Mouse (Mus musculus) lung, embryonic 15.5 days (tissue): ENCODE results near the gene Hapln2. TPM values are rescaled to one million over a fixed set of nuclear protein-coding genes. Genes with fewer than 3 reads are reported as not detected.

ENCODE experiments used
- ATAC-seq: fragments of 200-750 bp; cut with Nextera tagmentation; 2 replicates; pipeline ENCODE4 v1.8.0; 2017; ENCODE audit warnings: moderate number of reproducible peaks, borderline replicate concordance; ENCODE audit not compliant: low FRiP score, low TSS enrichment; ENCODE audit errors: extremely low read depth
- H3K27ac ChIP-seq: fragments of 300-500 bp; sonication (generic); 2 replicates; pipeline ENCODE4 v1.5.1; 2015; ENCODE audit warnings: moderate library complexity, mild to moderate bottlenecking, inconsistent platforms
- H3K27me3 ChIP-seq: fragments of 300-500 bp; sonication (generic); 2 replicates; pipeline ENCODE4 v1.6.1; 2015; ENCODE audit warnings: inconsistent platforms
- H3K36me3 ChIP-seq: fragments of 300-500 bp; sonication (generic); 2 replicates; pipeline ENCODE4 v1.6.1; 2015; ENCODE audit warnings: inconsistent platforms
- H3K4me1 ChIP-seq: fragments of 300-500 bp; sonication (generic); 2 replicates; pipeline ENCODE4 v1.6.1; 2015; ENCODE audit warnings: inconsistent platforms
- H3K4me2 ChIP-seq: fragments of 300-500 bp; sonication (generic); 2 replicates; pipeline ENCODE4 v1.6.1; 2015; ENCODE audit warnings: inconsistent platforms, mild to moderate bottlenecking, moderate library complexity
- H3K4me3 ChIP-seq: fragments of 300-500 bp; sonication (generic); 2 replicates; pipeline ENCODE4 v1.5.1; 2015; ENCODE audit warnings: mild to moderate bottlenecking, inconsistent platforms
- H3K9ac ChIP-seq: fragments of 300-500 bp; sonication (generic); 2 replicates; pipeline ENCODE4 v1.6.1; 2015; ENCODE audit warnings: inconsistent platforms
- H3K9me3 ChIP-seq: fragments of 300-500 bp; sonication (generic); 2 replicates; pipeline ENCODE4 v1.6.1; 2016; ENCODE audit warnings: inconsistent platforms
- WGBS: fragments of 180-500 bp; shearing (Covaris S2); methylation state at CpG from one replicate; pipeline ENCODE4 v1.1.7; 2015; 5-methylcytosine and 5-hydroxymethylcytosine counted together
- polyA plus RNA-seq: library from polyadenylated mRNA; unstranded; fragments of >200 nt; fragmentation: Nextera tagmentation; extraction: Ambion mirVana; gene quantifications from 2 replicates; pipeline ENCODE4 v1.2.1, GENCODE M21; 2015

Hapln2 gene
- polyA plus RNA-seq, 1 experiment from 2014 or later = 0.07 TPM

DNA sequence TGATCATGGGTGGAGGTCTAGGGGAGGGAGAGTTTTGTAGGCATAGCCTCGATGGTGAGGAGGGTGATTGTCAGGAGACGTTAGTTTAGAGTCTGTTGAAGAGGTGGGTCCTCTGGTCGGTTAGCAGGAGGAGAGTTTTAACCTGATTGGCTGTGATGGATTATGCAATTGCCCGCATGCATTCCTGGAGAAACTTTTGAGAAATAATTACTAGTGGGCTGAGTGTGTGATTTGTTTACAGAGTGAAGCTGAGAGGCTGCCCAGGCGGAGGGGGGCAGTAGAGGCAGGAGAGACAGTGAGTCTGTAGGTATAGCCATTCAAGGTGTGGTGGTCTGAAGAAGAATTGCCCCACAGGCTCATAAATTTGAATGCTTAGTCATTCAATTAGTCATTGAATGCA is 6.1 kb upstream of the Hapln2 start:
- H3K4me1 ChIP-seq = 0 out of 2 replicates have a peak, but pooled peaks cover 9% of the 10 kb centered on the region
- H3K27me3 ChIP-seq = peaks cover 36% of the 10 kb centered on the region
- 29% methylated on average over 5 of the region's 5 CpGs for WGBS
- ATAC-seq = no peak
- H3K4me3 ChIP-seq = no peak overlapping the region
- H3K9ac ChIP-seq = no peak overlapping the region
- no peaks in the 10 kb centered on the region for H3K9me3 ChIP-seq
- H3K27ac ChIP-seq = no peak overlapping the region
- no peak overlapping the region for H3K4me2 ChIP-seq
- H3K36me3 ChIP-seq = no peaks in the 10 kb centered on the region

DNA sequence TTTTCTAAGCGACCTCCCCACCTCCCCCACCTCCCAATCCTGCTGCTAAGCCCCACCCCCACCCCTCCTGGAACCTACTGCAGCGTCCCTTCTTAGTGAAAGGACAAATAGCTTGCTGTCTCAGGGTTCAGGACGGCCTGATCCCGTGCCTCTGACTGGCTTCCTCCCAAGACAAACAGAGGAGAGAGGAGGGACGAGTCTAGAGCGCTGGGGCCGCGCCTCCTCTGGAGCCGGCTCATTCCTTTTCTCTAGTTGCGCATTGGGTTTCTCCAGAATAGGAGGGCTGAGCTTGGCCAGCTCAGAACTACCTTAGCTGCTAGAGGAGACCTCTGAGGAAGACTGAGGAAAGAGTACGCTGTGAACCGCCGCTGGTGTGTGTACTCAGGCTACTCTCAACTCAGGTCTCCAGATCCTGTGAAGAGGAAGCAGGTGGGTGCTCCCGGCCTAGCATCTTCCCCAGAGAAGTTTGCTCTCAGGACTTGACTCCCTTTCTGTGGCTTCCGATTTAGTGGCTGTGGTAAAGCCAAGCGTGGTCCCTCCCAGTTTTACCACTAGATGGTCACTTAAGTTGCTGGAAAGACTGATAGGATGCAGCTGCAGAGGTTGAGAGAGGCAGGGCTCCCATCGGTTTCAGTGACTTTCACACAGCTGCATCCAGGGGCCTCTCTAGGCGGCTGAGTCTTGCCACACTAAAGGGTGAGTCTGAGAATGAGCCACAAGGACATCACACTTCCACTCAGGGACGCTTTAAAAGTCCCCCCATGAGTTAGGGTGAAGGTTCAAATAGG is 3.4 kb upstream of the Hapln2 start:
- 11% methylated on average over 19 of the region's 19 CpGs for WGBS
- Histone ChIP-seq H3K9me3 (no peaks in the 10 kb centered on the region), H3K27me3 (peaks cover 37% of the 10 kb centered on the region), H3K27ac (no peak overlapping the region), H3K4me1 (0 out of 2 replicates have a peak, but pooled peaks cover 9% of the 10 kb centered on the region), H3K9ac (no peak overlapping the region), H3K4me3 (no peak overlapping the region), H3K4me2 (no peak overlapping the region), H3K36me3 (no peaks in the 10 kb centered on the region)
- ATAC-seq = 0 out of 2 replicates have a peak, but pooled peaks have one; percentile 35

DNA sequence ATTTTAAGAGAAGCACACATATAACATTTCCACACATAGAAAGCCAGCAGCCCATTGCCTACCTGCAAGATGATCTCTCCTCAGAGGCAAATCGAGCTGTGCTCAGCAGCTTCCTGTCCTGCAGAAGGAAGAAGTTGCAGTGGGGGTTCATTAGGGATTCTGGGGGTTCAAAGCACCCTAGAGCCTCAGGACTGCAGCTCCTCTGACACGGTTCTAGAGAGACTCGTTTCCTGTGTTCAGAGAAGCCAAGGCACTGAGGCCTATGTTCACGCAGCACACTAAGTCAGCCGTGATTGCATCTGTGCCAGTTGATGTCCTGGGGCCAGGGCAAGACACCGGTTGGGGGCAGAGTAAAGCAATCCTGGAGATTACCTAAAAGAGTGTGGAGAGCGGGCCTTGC is 560 bp downstream of the Hapln2 start:
- H3K4me3 ChIP-seq = no peak overlapping the region
- ATAC-seq = no peak
- H3K4me2 ChIP-seq = no peak overlapping the region
- 53% methylated on average over 7 of the region's 7 CpGs for WGBS
- peaks cover 66% of the 10 kb centered on the region for H3K27me3 ChIP-seq
- no peak overlapping the region for H3K27ac ChIP-seq
- H3K9me3 ChIP-seq = no peaks in the 10 kb centered on the region
- no peak overlapping the region for H3K9ac ChIP-seq
- H3K4me1 ChIP-seq = peaks cover 25% of the 10 kb centered on the region
- H3K36me3 ChIP-seq = no peaks in the 10 kb centered on the region

DNA sequence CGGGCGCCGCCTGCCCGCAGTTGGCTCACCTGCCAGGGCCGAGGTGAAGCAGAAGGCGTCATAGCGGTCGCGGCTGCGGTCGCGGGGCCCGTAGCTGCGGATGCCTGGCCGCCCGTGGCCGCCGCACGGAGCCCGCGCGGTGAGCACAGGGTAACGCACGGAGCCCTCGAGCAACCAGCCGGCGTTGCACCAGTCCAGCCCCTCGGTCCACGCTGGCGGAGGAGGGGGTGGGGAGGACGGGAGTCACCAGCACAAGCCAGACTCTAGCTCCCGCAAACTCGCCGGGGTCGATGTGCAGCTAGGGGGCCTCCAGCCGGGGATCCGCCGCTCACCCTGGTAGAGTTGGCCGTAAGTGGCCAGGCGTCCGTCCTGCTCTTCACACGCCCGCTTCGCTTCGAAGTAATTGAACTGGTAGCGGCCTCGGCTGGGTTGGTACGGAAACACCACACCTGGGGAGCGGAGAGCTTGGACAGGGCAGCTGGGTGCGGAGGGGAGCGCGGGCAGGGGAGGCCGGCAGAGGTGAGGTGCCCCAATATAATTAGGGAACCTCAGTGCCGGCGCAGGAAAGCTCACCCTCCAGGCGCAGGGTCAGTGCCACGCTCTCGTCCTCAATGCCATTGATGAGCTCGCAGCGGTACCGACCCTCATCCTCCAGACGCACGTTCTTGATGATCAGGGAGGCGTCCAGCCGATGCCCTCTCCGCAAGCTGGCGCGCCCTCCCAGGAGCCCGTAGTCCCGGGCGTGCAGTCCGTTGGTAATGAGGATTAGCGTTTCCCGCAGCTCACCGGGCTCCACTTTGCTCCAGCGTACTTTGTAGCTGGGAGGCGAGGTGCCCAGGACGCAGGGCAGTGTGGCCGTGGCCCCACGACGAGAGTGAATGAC is 4.0 kb downstream of the Hapln2 start:
- H3K4me2 ChIP-seq = peak overlapping the region; percentile 98
- peak overlapping the region; percentile 51 for H3K4me3 ChIP-seq
- WGBS = 1% methylated on average over 81 of the region's 81 CpGs
- peaks cover 76% of the 10 kb centered on the region for H3K27me3 ChIP-seq
- peak; percentile 58; the same call in 1 of the 2 replicates for ATAC-seq
- H3K36me3 ChIP-seq = no peaks in the 10 kb centered on the region
- peak overlapping the region; percentile 23; the same call in 1 of the 2 replicates for H3K9ac ChIP-seq
- peaks cover 16% of the 10 kb centered on the region for H3K4me1 ChIP-seq
- no peak overlapping the region for H3K27ac ChIP-seq
- no peaks in the 10 kb centered on the region for H3K9me3 ChIP-seq

DNA sequence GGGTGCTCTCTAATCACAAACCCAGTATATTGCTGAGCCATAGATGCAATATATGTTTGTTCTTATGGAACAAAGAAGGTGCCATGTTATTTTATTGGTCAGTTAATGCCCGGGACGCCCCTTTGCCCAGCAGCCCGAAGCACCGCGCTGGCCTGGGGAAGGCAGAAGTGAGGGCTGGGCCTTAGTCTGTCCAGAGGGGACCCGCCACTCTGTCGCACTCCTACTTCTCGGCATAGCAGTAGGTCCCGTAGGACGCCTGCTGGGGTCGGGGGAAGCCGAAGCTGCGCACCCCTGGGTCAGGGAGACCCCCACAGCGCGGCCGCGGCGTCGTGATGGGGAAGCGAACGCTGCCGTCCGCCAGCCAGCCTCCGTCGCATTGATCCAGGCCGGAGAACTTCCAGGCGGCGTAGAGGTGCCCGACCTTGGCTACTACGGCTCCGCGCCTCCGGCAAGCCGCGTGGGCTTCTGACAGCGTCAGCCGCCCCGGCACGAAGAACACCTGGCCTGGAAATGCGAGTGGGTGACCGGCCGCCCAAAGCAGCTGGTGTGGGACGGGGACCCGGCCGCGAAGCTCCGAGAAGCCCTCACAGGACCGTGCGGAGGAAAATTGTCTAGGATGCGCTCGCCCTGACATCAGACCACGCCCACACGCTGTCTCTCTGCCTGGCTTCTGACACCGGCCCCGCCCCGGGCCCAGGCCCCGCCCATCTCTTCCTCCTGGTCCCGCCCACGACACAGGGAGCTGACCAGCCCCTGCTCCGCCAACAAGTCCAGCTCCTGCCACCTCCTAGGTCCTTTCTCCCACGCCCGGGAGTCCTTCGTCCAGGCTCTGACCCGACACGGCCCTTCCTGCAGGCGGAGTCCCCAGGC is 4.8 kb downstream of the Hapln2 start:
- peaks cover 78% of the 10 kb centered on the region for H3K27me3 ChIP-seq
- no peaks in the 10 kb centered on the region for H3K9me3 ChIP-seq
- peaks cover 16% of the 10 kb centered on the region for H3K4me1 ChIP-seq
- peak overlapping the region; percentile 98 for H3K4me2 ChIP-seq
- peak overlapping the region; percentile 23; the same call in 1 of the 2 replicates for H3K9ac ChIP-seq
- no peak overlapping the region for H3K27ac ChIP-seq
- no peaks in the 10 kb centered on the region for H3K36me3 ChIP-seq
- 1% methylated on average over 64 of the region's 66 CpGs for WGBS
- peak; percentile 91 for ATAC-seq
- H3K4me3 ChIP-seq = peak overlapping the region; percentile 51

DNA sequence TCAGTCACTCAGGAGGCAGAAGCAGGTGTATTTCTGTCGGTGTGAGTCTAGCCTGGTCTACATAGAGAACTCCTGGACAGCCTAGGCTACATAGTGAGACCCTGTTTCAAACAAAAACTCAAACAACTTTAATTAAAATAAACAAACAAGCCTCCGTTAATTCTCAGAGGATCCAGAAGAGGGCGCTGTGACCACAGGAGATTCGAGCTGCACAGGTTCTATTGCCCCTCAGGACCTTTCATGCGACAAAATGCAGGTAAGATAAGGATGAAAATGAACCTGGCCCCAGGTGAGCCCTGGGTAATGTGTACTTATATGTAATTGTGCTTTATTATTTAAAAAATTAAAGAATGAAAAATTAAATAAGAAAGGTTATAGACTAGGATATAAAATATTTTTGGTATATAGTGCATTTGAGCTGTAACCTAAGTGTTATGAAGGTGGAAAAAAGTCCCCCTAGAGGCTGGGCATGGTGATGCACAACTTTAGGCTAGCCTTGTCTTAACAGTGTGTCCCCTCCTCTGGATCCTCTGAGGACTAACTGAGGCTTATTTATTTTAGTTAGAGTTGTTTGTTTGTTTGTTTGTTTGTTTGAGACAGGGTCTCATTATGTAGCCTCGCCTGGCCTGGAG is 16.6 kb downstream of the Hapln2 start:
- ATAC-seq = no peak
- Histone ChIP-seq H3K9me3 (peaks cover 2% of the 10 kb centered on the region; the same call in 1 of the 2 replicates), H3K27me3 (peaks cover 12% of the 10 kb centered on the region; the same call in 1 of the 2 replicates), H3K36me3 (no peaks in the 10 kb centered on the region), H3K4me3 (no peak overlapping the region), H3K4me2 (no peak overlapping the region), H3K27ac (no peak overlapping the region), H3K4me1 (no peaks in the 10 kb centered on the region), H3K9ac (no peak overlapping the region)
- 6% methylated on average over 6 of the region's 6 CpGs for WGBS

DNA sequence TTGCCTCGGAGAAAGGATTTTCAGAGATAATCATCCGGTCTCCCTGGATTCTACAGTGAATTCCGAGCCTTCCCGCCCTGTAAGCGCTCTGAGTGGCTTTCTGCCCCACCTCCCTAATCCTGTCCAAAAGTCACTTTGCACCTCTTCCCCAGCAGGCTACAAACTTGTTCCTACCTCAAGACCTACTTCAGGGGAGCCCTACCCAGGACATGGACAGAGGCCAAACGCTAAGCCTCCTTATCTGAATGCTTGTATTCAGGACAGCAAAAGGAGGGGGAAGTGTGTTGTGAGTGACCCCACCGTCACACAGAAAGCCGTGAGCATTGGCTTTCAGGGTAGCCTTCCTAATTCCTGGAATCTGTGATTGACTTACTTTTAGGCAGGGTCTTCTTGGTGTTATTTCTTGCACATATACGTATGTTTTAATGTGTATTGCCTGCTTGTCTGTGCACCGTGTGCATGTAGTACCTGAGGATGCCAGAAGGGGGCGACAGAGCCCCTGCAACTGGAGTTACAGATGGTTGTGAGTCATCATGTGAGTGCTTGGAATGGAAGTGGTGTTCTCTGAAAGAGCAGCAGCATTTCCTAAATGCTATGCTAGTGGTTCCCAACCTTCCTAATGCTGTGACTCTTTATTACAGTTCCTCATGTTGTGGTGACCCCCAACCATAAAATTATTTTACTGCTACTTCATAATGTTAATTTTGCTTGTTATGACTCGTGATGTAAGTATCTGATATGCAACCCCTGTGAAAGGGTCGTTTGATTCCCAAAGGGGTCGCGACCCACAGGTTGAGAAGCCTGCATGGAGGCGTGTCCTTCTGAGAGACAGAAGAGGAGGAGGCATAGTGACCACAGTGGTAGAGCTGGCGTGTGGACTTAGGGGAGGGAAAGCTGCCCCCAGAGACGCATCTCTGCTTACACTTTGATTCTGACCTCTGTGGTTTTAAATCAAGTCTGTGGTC is 21.3 kb downstream of the Hapln2 start:
- 65% methylated on average over 18 of the region's 18 CpGs for WGBS
- peaks cover 9% of the 10 kb centered on the region for H3K4me1 ChIP-seq
- peaks cover 2% of the 10 kb centered on the region; the same call in 1 of the 2 replicates for H3K9me3 ChIP-seq
- no peak for ATAC-seq
- peaks cover 38% of the 10 kb centered on the region for H3K27me3 ChIP-seq
- no peak overlapping the region for H3K4me2 ChIP-seq
- no peaks in the 10 kb centered on the region for H3K36me3 ChIP-seq
- H3K9ac ChIP-seq = no peak overlapping the region
- no peak overlapping the region for H3K27ac ChIP-seq
- H3K4me3 ChIP-seq = no peak overlapping the region

DNA sequence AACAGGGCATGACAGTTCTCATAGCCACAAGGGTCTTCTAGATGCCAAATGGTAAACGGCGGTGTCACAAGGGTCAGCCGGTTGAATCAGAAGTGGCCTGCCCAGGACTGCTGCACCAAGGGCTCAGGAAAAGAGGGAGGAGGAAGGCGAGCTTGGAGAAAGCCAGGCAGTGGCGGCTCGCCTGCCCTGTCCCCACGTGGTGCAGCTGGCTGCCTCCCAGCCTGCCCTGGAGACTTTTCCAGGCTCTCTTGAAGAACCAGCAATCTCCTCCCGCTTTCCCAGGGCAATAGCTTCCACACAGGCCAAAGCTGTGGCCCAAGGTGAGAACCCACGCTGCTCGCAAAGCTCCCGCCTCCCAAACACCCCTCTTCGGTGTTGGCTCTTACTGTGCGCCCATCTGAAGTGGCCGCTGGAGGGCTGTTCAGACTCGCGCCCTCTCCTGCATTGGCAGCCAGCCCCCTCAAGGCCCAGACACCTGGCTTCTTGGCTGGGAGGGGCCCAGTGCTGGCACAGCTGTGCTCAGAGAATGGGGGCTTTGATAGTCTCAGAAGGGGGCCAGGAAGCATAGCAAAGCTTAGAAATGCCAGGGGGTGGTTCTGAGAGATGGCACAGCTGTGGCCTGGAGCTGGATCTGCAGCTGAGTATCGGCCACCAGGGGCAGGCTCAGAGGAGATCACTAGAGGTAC is 24.9 kb downstream of the Hapln2 start:
- H3K27me3 ChIP-seq = peaks cover 75% of the 10 kb centered on the region

DNA sequence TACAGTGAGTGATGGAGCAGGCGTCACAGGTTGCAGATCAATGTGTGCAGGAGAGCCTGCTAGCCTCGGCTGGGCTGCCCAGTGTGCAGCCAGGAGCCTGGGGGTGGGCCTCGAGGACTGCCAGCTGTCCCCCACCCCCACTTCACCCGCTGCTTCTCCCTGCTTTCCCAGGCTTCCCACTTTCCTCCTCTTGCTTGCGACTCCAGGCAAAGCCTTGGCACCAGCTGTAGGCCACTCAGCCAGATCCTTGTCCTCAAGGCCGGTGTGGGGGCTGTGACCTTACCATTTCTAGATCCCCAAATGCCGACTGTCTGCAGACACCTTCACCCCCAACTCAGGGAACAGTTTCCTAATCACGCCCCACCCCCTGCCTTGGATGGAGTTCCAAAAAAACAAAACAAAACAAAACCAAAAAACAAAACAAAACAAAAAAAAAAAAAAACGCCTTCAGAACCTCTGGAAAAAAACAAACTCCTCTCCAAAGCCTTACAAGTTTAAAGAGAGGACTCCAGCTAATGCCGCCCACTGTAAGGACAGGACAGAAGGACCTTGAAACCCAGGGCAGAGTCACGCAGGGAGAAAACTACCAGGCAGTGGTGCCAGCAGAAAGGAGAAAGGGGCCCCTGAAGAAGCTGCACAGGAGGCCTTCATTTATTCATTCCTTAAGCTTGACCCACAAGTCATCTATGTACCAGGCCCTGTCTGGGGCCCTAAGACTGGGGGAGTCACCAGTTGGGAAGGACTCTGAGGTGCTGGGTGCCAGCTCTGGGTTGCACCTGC is 26.4 kb downstream of the Hapln2 start:
- no peak overlapping the region for H3K4me2 ChIP-seq
- H3K36me3 ChIP-seq = no peaks in the 10 kb centered on the region
- H3K4me1 ChIP-seq = peaks cover 34% of the 10 kb centered on the region
- ATAC-seq = no peak
- no peak overlapping the region for H3K4me3 ChIP-seq
- H3K27ac ChIP-seq = no peak overlapping the region
- H3K9ac ChIP-seq = no peak overlapping the region
- peaks cover 86% of the 10 kb centered on the region for H3K27me3 ChIP-seq
- 11% methylated on average over 11 of the region's 11 CpGs for WGBS
- peaks cover under 1% of the 10 kb centered on the region; the same call in 1 of the 2 replicates for H3K9me3 ChIP-seq

More for the DNA sequence above, 24.9 kb downstream of the Hapln2 start:
- Histone ChIP-seq H3K36me3 (no peaks in the 10 kb centered on the region), H3K4me3 (peak overlapping the region; percentile 4; the same call in 1 of the 2 replicates), H3K9ac (no peak overlapping the region), H3K4me1 (peaks cover 24% of the 10 kb centered on the region), H3K4me2 (peak overlapping the region; percentile 24; the same call in 1 of the 2 replicates), H3K9me3 (peaks cover 2% of the 10 kb centered on the region; the same call in 1 of the 2 replicates), H3K27ac (no peak overlapping the region)
- peak; percentile 71 for ATAC-seq
- 2% methylated on average over 17 of the region's 17 CpGs for WGBS
